Mouse (Mus musculus) NIH3T3 (cell line): ENCODE data around the gene Tifab.
A peak's percentile ranks its signal among the peaks of the same experiment; 100 is the strongest.

Experiments used
- DNase-seq: peaks from one replicate; pipeline ENCODE4 v3.0.0-alpha.2; 2012; ENCODE audit warnings: low read depth

Gene Tifab

GRCm38 (mm10) chr13:56175848-56176247, 2.8 kb downstream of the Tifab start:
- no peak for DNase-seq

DNA sequence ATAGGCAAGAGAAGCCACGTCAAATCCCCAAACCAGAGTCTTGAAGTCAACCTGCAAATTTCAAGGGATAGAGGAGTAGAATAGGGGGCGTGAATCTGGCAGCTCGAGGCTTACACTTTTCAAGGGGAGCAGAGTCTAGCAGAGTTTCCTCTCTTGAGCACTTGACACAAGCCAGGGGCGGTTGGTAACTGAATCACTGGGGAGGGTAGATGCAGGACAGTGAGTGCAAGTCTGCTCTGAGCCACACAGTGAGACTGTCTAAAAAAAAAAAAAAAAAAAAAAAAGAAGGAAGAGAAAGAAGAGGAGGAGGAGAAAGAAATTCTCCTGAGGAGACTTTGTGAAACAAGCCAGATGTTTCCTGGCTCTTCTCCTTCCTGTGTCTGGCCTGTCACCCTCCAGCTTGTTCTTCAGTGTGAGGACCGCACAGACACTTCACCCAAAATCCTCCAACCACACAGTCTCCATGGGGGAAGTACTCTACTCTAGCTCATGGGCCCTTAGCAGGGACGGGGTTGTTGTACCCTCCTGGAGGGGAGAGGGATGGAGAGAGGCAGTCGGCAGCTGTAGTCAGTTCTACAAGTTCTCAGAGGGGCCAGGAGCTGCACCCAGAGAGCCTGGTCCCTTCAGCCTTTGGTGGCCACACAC, 5.7 kb downstream of the Tifab start:
- no peak for DNase-seq

DNA sequence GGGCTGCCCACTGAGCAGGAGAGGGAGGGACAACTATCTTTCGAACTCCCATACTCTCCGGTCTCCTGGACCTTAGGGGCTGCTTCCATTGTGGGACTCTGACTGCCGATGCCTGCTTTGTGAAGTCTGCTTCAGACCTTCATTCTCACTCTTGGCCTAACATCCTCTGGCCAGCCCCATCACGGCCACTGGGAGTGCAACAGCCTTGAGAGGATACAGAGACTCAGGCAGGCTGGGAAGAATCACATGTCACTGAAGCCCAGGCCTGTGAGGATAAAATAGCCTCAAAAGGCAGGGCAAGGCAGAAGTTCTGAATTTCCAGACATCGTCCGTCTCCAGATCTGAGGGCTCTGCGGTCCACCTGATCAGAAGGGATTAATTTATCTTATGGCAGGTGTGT, 6.6 kb downstream of the Tifab start:
- DNase-seq = no peak

- no peak for DNase-seq
These were observed 10.3 kb downstream of the Tifab start for GRCm38 (mm10) chr13:56168403-56168781.

GRCm38 (mm10) chr13:56167446-56168402, 11.0 kb downstream of the Tifab start:
- DNase-seq = peak; percentile 36

DNA sequence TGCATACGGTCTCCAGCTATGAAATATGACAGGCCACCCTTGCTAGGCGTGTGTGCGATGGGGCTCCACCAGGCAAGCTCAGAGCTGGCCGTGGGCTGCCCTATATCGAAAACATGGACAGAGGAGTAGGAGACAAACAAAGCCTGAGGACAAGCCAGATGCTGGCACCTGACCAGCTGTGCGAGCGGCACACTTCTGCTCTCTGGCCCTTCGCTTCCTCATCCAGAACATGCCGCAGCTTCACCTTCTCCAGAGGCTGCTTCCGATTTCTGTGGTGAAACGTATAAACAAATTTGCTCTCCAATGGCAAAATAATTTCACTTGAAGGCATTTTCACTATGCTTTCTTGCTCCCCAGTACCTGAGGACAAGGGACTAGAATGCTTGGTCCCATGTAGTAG, 13.1 kb downstream of the Tifab start:
- no peak for DNase-seq

- no peak for DNase-seq
These were observed 14.3 kb downstream of the Tifab start for GRCm38 (mm10) chr13:56164372-56164771.

DNA sequence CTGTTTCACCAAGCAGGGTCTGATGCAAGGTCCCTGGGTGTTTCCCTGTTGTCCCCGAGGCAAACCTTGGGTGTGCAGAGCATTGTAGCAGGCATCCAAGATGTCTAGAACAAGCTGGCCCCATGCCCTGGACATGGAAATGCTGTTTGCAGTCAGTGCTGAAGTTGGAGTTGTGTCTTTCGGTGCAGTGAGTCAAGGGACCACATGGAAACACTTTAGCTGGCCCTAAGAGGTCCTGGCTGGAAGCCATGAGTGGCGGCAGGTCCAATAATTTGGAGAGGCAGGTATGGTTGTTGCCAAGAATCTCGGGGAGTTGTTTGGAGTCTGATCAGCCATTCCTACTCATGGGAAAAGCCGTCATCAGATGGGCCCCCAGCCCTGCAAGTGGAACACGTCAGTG, 14.9 kb downstream of the Tifab start:
- DNase-seq = peak; percentile 89

DNA sequence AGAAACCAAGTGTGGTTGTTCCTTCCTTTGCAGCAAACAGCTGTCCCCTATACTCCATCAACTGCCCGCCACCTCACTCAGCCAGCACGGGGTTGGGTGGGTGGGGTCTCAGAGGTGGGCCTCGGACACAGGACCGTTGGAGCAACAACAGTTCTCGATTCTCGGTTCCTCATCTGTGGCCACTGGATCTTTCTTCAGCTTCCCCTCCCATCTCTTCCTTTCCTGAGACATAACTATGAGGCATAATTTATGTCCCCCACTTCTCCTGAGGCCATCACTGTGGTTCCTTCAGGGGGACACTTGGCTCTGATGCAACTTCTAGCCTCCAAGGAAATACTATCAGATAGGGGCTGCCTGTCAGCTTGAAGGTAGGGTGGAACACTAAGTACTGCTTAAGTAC, 15.8 kb downstream of the Tifab start:
- DNase-seq = no peak

DNA sequence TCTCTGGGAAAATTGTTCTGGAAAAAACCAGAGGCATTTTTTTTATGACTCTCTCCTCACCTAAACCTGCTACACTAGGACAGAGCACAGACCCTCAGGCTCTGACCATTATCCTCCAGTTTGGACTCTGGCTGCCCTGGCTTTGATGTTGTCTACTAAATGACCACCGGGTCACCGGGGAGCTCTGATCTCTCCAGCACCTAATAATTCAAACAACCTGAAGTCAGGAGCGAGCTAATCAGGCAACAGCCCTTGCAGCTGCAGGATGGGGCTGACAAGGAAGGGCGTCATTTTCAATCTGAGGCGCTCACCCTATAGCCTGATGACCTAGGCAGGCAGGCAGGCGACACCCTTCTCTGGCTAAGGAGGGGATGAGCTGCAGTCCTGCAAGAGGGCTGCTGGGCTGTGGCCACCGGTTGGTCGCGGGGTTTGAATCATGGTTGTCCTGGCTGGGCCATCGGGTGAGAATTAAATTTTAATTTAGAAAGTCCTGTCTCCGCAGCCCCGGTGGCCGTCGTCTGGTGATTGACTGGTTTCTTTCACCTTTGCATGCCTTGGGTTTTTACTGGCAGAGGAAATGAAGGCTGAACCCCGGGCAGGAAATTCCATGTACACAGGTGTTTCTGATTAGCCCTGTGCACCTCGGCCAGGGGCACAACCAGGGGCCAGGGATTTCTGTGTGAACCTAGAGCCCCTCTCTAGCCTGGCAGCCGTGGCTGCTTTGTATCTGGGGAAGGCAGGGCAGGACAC, 18.9 kb downstream of the Tifab start:
- no peak for DNase-seq

GRCm38 (mm10) chr13:56159016-56159601, 19.6 kb downstream of the Tifab start:
- DNase-seq = no peak

DNA sequence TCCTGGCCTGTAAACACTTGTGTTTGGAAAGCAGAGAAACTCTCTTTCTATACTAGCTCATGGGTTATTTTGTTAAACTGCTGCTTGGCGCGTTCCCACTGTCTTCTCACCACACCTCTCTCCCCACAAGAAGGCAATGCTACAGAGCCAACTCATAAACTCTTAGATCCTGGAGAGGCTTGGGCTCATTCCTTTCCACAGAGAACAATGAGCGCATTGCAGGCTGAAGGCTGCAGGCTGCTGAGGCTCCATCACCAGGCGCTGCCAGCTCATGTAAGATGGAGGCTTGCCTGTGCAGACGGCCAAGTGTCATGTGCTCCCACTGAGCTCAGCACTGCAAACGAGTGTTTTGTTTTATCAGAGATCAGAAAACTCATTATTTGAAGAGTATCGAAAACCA, 23.0 kb downstream of the Tifab start:
- DNase-seq = no peak

DNA sequence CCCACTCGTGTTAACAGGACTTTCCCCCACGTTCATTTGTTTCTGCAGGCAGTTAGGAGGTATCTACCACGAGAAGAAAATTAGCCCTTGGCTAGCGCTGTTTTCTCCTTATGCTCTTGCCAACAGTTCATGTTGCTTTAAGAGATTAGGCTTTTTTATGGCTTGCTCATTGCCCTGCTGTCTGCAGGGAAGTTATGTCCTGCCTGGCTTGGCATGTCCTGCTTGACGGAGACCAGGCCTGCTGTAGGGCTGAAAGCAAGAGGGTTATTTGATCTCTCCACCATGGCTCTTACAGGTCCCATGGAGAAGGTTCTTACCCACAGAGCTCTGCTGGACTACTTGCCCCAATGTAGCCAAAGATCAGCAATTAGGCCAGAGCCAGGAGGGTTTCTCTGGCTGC, 23.6 kb downstream of the Tifab start:
- DNase-seq = peak; percentile 24

- no peak for DNase-seq
These were observed 25.8 kb downstream of the Tifab start for GRCm38 (mm10) chr13:56152773-56153460.

DNA sequence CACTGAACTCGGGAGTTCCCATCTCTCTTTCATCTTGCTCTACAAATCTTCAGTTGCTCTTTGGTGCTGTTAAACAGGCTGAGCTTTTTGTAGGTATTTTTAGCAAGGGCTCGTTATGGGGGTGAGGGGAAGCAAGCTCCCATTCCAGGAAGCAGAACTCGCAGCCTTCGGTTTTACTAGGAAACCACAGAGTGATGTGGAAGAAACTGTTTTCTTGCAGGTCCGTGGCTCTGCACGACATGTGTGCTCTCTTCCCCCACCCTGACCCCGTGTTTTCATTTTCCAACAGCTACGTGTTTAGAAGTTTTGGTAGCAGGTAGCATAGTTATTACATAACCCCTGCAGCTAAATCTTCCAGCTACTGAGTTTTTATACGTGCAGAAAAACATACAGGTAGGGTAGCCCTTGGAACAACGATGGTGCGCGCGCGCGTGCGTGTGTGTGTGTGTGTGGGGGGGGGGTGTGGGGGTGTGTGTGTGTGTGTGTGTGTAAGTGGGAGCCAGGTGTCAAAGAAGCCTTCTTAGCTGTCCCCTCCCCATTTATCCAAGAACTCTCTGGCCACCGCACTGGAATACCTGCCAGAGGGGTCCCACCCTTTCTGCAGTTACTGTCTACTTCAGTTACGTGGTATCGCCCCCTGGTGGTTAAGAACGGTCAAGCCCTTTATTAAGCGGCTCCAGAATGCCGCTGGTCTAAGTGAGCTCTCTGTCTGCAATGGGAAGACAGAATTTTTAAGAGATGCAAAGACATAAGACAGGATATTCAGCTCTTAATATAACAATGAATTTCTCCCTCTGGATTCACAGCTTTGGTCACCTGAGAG, 27.1 kb downstream of the Tifab start:
- peak; percentile 60 for DNase-seq

DNA sequence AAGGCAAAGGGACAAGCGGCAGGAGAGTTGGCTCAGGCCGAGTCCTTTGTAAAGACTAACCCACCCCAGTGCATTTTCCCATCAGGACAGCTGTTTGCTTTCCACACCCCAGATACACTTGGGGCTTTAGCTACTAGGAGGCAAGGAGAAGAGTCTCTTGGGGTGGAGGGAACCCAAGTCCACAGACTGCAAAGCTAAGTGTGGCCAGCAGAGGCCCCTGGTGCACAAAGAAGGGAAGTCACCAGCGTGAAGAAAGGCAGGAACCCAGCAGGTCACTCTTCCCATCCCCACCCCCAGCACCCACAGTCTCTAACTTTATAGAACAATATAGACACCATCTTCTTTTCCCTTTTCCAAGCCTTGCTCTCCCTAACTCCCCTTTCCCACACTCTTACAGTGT, 33.2 kb downstream of the Tifab start:
- DNase-seq = no peak

- no peak for DNase-seq
These were observed 34.7 kb downstream of the Tifab start for GRCm38 (mm10) chr13:56144021-56144420.

DNA sequence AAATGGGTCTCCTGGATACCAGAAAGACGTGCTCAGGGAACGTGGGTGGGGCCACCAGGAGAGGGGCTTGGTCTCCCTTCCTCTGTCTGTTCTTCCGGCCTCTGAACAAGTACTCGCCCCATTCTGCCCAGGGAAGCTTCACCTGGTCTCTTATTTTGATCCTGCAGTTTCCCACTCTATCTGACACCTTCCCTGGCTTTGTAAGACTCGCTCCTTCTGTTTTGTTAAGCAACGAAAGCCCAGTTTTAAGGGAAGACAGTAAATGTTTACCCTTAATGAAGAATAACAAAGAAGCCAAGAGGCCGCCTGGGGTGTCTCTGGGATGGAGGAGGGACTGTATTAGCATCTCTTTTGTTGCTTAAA, 35.6 kb downstream of the Tifab start:
- DNase-seq = no peak

DNA sequence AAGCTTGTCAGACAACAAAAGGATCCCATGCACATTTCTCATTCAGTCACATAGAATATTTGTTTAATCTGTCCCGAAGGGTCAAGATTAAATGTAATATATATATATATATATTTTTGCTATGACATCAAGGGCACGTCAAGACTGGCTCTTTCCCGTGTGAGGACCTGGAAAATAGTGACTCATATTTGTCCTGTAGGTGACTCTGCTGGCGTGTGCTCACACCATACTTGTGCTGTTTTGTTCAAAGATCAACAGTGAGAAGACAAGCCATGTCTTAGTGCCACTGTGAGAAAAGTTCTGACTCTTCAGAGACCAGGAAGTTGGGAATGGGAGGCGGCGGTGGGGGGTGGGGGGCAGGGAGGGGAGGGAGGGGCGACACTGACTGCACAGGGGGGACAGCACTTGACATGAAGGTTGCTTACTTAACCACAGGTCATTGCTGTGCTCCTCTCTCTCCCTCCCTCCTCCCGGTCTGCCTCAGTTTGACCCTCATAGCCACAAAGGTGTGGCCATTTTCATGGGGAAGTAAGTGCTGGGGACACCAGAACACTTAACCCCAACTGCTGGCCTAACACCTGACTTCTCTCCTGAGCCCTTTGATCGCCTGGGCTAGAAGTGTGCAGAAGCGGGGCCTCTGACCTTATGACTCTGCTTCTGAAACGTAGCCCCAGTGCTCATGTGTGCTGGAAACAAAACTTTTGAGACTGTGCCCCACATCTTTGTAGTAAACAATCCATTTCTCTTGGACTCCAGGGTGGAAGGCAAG, 36.1 kb downstream of the Tifab start:
- DNase-seq = no peak

- no peak for DNase-seq
These were observed 39.4 kb downstream of the Tifab start for GRCm38 (mm10) chr13:56139167-56139751.
